Mouse (Mus musculus): ENCODE data around the gene Cdk18. TPM values are rescaled to one million over a fixed set of nuclear protein-coding genes. Genes with fewer than 3 reads are reported as not detected.

The Cdk18 gene
- polyA plus RNA-seq, 1 experiment: 24.9 TPM

DNA sequence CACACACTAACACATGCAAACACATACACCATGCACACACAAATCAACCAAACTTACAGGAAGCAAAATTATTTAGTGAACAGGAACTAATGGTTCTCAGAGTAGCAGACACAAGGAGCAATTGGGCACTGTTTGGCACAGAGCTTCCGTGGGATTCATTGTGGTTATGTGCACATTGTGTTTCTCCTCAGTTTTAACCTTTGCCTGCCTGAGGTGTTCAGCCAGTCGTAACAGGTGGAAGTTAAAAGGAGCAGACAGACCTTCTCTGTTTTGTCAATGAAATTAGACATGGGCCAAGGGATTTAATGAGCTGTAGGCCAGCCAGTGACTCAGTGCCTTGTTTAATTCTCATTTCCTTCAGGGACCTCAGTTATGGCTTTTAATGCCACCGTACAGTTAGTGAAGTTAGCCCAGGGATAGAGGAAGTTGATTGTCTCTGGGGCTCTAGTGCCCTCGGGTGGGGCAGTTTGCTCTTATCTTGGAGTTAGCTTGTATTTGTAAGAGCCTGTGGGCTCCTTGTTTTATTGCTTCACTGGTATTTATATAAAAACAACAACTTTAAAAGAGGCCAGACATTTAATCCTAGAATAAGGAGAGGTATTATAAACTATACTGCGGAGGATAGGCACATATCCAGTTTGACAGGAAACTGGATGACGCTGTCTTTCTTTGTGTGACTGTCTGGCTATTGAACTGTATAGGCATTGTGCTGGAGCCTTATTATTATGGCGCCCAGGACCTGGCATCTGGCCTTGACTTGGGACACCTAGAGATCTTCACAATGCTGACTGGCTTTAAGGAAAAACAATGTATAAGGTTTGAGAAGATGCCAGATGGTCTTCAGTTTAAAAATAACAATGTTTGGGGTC, 54.1 kb downstream of the Cdk18 start:
- Histone ChIP-seq H3K36me3 (ENCODE audit: control insufficient read depth, insufficient read depth, low read length) (no peaks in the 10 kb centered on the region), H3K4me3 (ENCODE audit: control insufficient read depth, low read depth, low read length) (no peak overlapping the region), H3K4me1 (ENCODE audit: control insufficient read depth, insufficient read depth, low read length) (no peaks in the 10 kb centered on the region), H3K27me3 (ENCODE audit: control insufficient read depth, insufficient read depth, low read length) (no peaks in the 10 kb centered on the region), H3K27ac (ENCODE audit: control insufficient read depth, insufficient read depth, low read depth, low read length) (no peak overlapping the region)
- TF ChIP-seq POLR2A (IDR thresholded peaks at IDR 0.05; ENCODE audit: control insufficient read depth, low read depth, low read length): no peak
- no peak for TF ChIP-seq CTCF (IDR thresholded peaks at IDR 0.05; ENCODE audit: control insufficient read depth, insufficient read depth, insufficient replicate concordance, low read depth, low read length)

DNA sequence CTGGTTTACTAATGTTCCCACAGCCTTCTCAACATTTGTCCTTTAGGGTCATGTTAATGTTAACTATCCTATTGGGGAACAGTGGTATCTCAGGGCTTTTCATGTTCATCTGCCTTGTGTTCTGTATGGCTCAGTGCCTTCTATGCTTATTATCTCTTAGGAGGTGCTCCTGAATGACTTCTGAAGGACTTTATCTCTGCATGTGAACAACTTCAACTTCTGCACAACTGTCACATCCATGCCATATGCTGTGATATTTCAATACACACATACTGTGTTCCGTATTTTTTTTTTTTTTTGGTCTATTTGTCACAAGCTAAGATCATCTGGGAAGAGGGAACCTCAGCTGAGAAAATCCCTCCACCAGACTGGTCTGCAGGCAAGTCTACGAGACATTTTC, 61.1 kb downstream of the Cdk18 start:
- Histone ChIP-seq H3K4me1 (ENCODE audit: control insufficient read depth, insufficient read depth, low read length) (no peaks in the 10 kb centered on the region), H3K27me3 (ENCODE audit: control insufficient read depth, insufficient read depth, low read length) (no peaks in the 10 kb centered on the region), H3K36me3 (ENCODE audit: control insufficient read depth, insufficient read depth, low read length) (no peaks in the 10 kb centered on the region), H3K27ac (ENCODE audit: control insufficient read depth, insufficient read depth, low read depth, low read length) (no peak overlapping the region), H3K4me3 (ENCODE audit: control insufficient read depth, low read depth, low read length) (no peak overlapping the region)
- no peak for TF ChIP-seq POLR2A (IDR thresholded peaks at IDR 0.05; ENCODE audit: control insufficient read depth, low read depth, low read length)
- no peak for TF ChIP-seq CTCF (IDR thresholded peaks at IDR 0.05; ENCODE audit: control insufficient read depth, insufficient read depth, insufficient replicate concordance, low read depth, low read length)

DNA sequence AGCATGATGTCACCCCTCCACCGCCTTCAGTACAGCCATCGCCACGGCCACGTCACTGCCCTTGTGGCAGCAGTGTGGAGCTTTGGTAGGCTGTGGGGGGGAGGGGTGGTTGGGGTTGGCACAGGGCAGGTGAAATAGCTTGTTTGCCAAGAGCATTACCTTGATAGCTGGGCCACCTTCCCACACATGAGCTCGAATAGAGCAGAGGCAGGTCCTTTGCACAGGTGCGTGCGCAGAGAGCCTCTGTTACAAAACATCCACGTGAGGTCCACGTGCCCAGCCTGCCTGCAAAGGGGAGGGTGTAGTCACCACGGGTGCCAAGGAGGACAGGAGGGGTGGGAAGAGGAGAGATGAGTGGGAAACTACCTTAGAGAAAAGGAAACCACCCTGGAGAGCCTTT, 63.9 kb downstream of the Cdk18 start:
- Histone ChIP-seq H3K4me1 (ENCODE audit: control insufficient read depth, insufficient read depth, low read length) (no peaks in the 10 kb centered on the region), H3K27me3 (ENCODE audit: control insufficient read depth, insufficient read depth, low read length) (no peaks in the 10 kb centered on the region), H3K27ac (ENCODE audit: control insufficient read depth, insufficient read depth, low read depth, low read length) (no peak overlapping the region), H3K4me3 (ENCODE audit: control insufficient read depth, low read depth, low read length) (no peak overlapping the region), H3K36me3 (ENCODE audit: control insufficient read depth, insufficient read depth, low read length) (no peaks in the 10 kb centered on the region)
- TF ChIP-seq POLR2A (IDR thresholded peaks at IDR 0.05; ENCODE audit: control insufficient read depth, low read depth, low read length) (no peak), CTCF (IDR thresholded peaks at IDR 0.05; ENCODE audit: control insufficient read depth, insufficient read depth, insufficient replicate concordance, low read depth, low read length) (no peak)

DNA sequence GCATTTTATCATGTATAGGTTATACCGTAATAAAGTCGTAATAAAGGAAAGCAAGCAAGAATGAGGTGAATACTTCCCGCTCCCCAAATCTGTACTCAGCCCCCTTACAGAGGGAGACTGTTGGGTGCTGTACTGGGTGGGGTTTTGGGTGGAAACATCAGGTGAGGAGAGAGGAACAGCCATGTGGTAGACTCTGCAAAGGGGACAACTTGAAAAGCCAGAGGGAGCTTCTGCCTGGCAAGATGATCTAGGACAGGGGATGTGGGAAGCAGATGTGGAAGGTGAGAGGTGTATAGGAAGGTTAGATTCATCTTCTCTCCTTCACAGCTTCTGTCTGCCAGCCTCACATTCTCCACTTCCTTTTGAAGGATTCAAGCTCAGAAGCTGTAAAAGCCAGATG, 68.8 kb downstream of the Cdk18 start:
- Histone ChIP-seq H3K4me3 (ENCODE audit: control insufficient read depth, low read depth, low read length) (no peak overlapping the region), H3K27ac (ENCODE audit: control insufficient read depth, insufficient read depth, low read depth, low read length) (no peak overlapping the region), H3K27me3 (ENCODE audit: control insufficient read depth, insufficient read depth, low read length) (0 out of 2 replicates have a peak, but pooled peaks cover 2% of the 10 kb centered on the region), H3K36me3 (ENCODE audit: control insufficient read depth, insufficient read depth, low read length) (no peaks in the 10 kb centered on the region), H3K4me1 (ENCODE audit: control insufficient read depth, insufficient read depth, low read length) (peaks cover 11% of the 10 kb centered on the region)
- TF ChIP-seq POLR2A (IDR thresholded peaks at IDR 0.05; ENCODE audit: control insufficient read depth, low read depth, low read length) (no peak), CTCF (IDR thresholded peaks at IDR 0.05; ENCODE audit: control insufficient read depth, insufficient read depth, insufficient replicate concordance, low read depth, low read length) (no peak)

DNA sequence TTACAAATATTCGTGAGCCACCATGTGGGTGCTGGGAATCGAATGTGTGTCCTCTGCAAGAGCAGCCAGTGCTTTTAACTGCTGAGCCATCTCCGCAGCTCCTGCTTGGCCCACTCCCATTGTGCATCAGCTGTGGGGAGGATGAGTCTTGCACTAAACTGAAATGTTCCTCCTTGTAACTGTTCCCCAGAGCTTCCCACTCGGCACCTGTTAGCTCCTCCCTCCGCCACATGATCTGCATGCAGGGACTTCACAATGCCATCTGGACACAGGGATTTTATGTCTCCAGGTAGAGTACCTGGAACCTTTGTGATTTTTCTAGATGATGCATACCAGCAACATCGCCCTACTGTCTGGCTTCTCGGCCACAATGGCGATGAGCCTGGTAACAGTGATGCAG, 70.0 kb downstream of the Cdk18 start:
- Histone ChIP-seq H3K4me1 (ENCODE audit: control insufficient read depth, insufficient read depth, low read length) (peaks cover 11% of the 10 kb centered on the region), H3K27ac (ENCODE audit: control insufficient read depth, insufficient read depth, low read depth, low read length) (no peak overlapping the region), H3K36me3 (ENCODE audit: control insufficient read depth, insufficient read depth, low read length) (no peaks in the 10 kb centered on the region), H3K27me3 (ENCODE audit: control insufficient read depth, insufficient read depth, low read length) (0 out of 2 replicates have a peak, but pooled peaks cover 2% of the 10 kb centered on the region), H3K4me3 (ENCODE audit: control insufficient read depth, low read depth, low read length) (no peak overlapping the region)
- TF ChIP-seq POLR2A (IDR thresholded peaks at IDR 0.05; ENCODE audit: control insufficient read depth, low read depth, low read length): no peak
- no peak for TF ChIP-seq CTCF (IDR thresholded peaks at IDR 0.05; ENCODE audit: control insufficient read depth, insufficient read depth, insufficient replicate concordance, low read depth, low read length)

DNA sequence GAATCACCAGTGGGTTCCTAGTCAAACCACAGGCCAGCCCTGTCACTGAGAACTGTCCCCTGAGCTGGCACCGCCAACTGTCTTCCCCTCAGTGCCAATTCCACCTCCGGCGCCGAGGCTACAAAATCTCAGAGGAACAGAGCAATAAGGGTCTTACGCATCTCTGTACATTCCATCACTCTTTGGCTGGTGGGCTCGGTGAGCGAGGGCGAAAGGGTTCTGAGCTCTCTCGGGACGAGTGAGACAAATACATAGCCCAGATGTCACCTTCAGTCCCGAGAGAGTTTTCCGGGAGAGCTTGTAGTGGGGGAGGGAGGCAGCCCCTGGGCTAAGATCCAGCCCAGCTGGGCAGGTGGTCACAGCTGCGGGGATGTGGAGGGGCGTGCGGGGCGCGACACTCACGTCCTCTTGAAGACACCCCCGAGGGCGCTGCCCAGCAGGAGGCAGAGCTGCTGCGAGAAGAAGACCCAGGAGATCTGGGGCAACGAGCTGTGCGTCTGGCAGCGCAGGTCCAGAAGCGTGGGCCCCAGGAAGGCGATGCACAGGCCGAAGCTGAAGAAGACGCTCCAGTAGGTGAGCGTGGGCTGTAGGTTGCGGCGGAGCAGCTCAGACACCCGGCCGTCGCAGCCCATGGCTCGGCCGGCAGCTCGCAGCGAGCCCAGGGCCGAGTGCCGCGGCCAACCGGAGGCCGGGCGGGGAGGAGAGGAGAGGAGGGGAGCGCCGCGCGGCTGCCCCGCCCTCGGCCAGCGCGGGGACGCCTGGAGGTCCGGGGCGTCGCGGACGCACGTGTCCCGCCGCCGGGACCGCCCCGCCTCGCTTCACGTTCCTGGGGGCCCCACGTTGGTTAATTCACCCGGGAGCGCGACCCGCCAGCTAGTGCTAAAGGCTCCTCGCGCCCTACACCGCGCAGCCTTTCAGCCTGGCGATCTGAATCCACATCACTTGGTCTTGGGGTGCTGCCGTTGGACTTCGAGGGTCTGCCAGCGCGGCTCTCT, 71.9 kb downstream of the Cdk18 start, which contains the start of gene Mfsd4a:
TSS of gene Mfsd4a (minus strand) at position 802 of the 995 bp plus-strand sequence.
- no peak within 1 kb of the TSS for H3K27ac ChIP-seq (ENCODE audit: control insufficient read depth, insufficient read depth, low read depth, low read length)
- peaks cover 11% of the 10 kb centered on the region for H3K4me1 ChIP-seq (ENCODE audit: control insufficient read depth, insufficient read depth, low read length)
- peak within 1 kb of the TSS; percentile 53 for H3K4me3 ChIP-seq (ENCODE audit: control insufficient read depth, low read depth, low read length)
- no peaks in the 10 kb centered on the region for H3K36me3 ChIP-seq (ENCODE audit: control insufficient read depth, insufficient read depth, low read length)
- 0 out of 2 replicates have a peak, but pooled peaks cover 2% of the 10 kb centered on the region for H3K27me3 ChIP-seq (ENCODE audit: control insufficient read depth, insufficient read depth, low read length)
- TF ChIP-seq CTCF (IDR thresholded peaks at IDR 0.05; ENCODE audit: control insufficient read depth, insufficient read depth, insufficient replicate concordance, low read depth, low read length): no peak
- no peak for TF ChIP-seq POLR2A (IDR thresholded peaks at IDR 0.05; ENCODE audit: control insufficient read depth, low read depth, low read length)
